30 mouse cellular contexts compared by ENCODE assay signal in the genomic region with DNA sequence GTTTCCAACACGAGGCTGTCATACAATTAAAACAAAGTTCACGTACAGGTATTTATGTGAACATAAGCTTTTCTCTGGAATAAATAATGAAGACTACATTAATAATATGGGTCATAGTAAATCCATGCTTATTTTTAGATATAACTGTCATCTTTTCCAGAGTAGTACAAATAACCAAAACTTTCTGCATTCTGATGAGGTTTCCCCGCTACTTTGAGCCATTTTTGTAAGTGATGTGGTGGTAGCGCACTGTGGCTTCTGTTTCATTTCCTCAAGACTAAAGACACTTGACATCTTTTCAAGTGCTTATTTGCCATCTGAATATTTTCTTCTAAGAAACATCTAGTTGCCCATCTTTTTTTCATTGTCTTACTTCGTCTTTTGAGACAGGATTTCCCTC.
"Had no signal": no experiment of that assay in that cellular context is flagged by ENCODE, and none has a peak within 500 bp of the region (broad histone marks: within the 10 kb centered on the region; RNA-seq: fewer than 3 reads in every experiment).

No protein-coding gene starts in this region.

- H3K9ac ChIP-seq: limb, embryonic 12.5 days; limb, embryonic 13.5 days; limb, embryonic 15.5 days; liver, embryonic 12.5 days; liver, embryonic 13.5 days; liver, embryonic 14.5 days; liver, embryonic 15.5 days; liver, postnatal 0 days; lung, embryonic 14.5 days; lung, embryonic 15.5 days; midbrain, embryonic 12.5 days; midbrain, embryonic 13.5 days; midbrain, embryonic 15.5 days had no signal

- H3K27me3 ChIP-seq: limb, embryonic 12.5 days; limb, embryonic 13.5 days; limb, embryonic 15.5 days; liver, embryonic 12.5 days; liver, embryonic 13.5 days; liver, embryonic 15.5 days; lung, embryonic 15.5 days; megakaryocyte, embryonic 14.5 days; midbrain, embryonic 12.5 days; midbrain, embryonic 13.5 days; midbrain, embryonic 15.5 days had no signal

- H3K4me2 ChIP-seq: limb, embryonic 12.5 days; limb, embryonic 13.5 days; limb, embryonic 15.5 days; liver, embryonic 11.5 days; liver, embryonic 12.5 days; liver, embryonic 13.5 days; liver, embryonic 15.5 days; lung, embryonic 14.5 days; lung, embryonic 15.5 days; midbrain, embryonic 11.5 days; midbrain, embryonic 12.5 days; midbrain, embryonic 13.5 days; midbrain, embryonic 15.5 days had no signal

- H3K27ac ChIP-seq: left cerebral cortex, adult 2 months; limb, embryonic 10.5 days; limb, embryonic 12.5 days; limb, embryonic 13.5 days; limb, embryonic 15.5 days; liver, embryonic 12.5 days; liver, embryonic 13.5 days; liver, embryonic 14.5 days; liver, embryonic 15.5 days; lung, embryonic 15.5 days; macrophage; midbrain, embryonic 10.5 days; midbrain, embryonic 12.5 days; midbrain, embryonic 13.5 days; midbrain, embryonic 15.5 days had no signal

- H3K4me3 ChIP-seq: left cerebral cortex, adult 2 months; limb, embryonic 10.5 days; limb, embryonic 12.5 days; limb, embryonic 13.5 days; limb, embryonic 15.5 days; liver, embryonic 12.5 days; liver, embryonic 13.5 days; liver, embryonic 15.5 days; lung, embryonic 15.5 days; megakaryocyte, embryonic 14.5 days; midbrain, embryonic 10.5 days; midbrain, embryonic 12.5 days; midbrain, embryonic 13.5 days; midbrain, embryonic 15.5 days; myocyte had no signal

- DNase-seq: left cerebral cortex, postnatal 4 days; liver; liver, embryonic 13.5 days; liver, postnatal 0 days; lung, adult 18-20 months; lung, adult 2 months; lung, embryonic 14.5 days; lung, postnatal 10 days; lung, postnatal 14 days; lung, postnatal 36 days; lung, postnatal 4 days; midbrain, embryonic 14.5 days had no signal

- H3K9me3 ChIP-seq: limb, embryonic 10.5 days; limb, embryonic 12.5 days; limb, embryonic 13.5 days; limb, embryonic 15.5 days; liver, embryonic 12.5 days; liver, embryonic 13.5 days; liver, embryonic 15.5 days; lung, embryonic 15.5 days; megakaryocyte, embryonic 14.5 days; midbrain, embryonic 10.5 days; midbrain, embryonic 12.5 days; midbrain, embryonic 13.5 days; midbrain, embryonic 15.5 days had no signal
